Mouse (Mus musculus): Measurements from ENCODE around the gene Mettl24.

DNA sequence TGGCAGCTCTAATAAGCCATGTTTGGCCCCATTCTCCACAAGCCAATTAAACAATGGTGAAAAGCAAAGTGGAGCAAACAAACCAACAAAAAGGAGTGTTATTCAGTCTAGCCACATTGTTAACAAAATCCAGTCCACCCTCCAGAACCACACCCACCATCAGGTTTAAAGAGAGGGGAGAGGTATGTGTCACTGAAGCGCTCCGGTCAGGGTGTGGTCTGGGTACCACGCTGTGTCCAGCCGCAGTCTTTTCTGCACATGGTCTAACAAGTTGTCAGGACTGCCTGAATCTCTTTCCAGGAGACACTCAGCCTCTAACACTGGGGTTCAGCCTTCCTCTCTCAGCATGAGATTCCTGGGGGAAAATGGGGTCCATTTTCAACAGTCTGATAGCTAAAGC, 42.7 kb upstream of the Mettl24 start:
- TF ChIP-seq POLR2A (IDR thresholded peaks at IDR 0.05; ENCODE audit: control insufficient read depth, low read depth, low read length) (no peak), CTCF (IDR thresholded peaks at IDR 0.05; ENCODE audit: control insufficient read depth, insufficient read depth, insufficient replicate concordance, low read depth, low read length) (no peak)
